Mouse (Mus musculus) stomach, embryonic 15.5 days (tissue): ENCODE measurements around the gene Srgap1. TPM values are rescaled to one million over a fixed set of nuclear protein-coding genes. Genes with fewer than 3 reads are reported as not detected.
"Not testable (repeated sequence)": the region's sequence is repeated elsewhere in the genome, so short reads cannot be mapped to it uniquely, and the experiment has no call there.

Experiments
- ATAC-seq: fragments of 200-750 bp; cut with Nextera tagmentation; 2 replicates; pipeline ENCODE4 v1.8.0; 2017; ENCODE audit warnings: low read depth, moderate number of reproducible peaks, moderate TSS enrichment; ENCODE audit not compliant: insufficient read depth, low FRiP score
- H3K27ac ChIP-seq: fragments of 300-500 bp; sonication (generic); 2 replicates; pipeline ENCODE4 v1.5.1; 2015; ENCODE audit warnings: mild to moderate bottlenecking, inconsistent platforms
- H3K27me3 ChIP-seq: fragments of 300-500 bp; sonication (generic); replicated peaks from 2 replicates; pipeline ENCODE4 v1.6.1; 2015; ENCODE audit warnings: inconsistent platforms
- H3K36me3 ChIP-seq: fragments of 300-500 bp; sonication (generic); 2 replicates; pipeline ENCODE4 v1.6.1; 2015; ENCODE audit warnings: inconsistent platforms
- H3K4me1 ChIP-seq: fragments of 300-500 bp; sonication (generic); 2 replicates; pipeline ENCODE4 v1.6.1; 2015; ENCODE audit warnings: inconsistent platforms
- H3K4me2 ChIP-seq: fragments of 300-500 bp; sonication (generic); 2 replicates; pipeline ENCODE4 v1.6.1; 2015; ENCODE audit warnings: mild to moderate bottlenecking, inconsistent platforms
- H3K4me3 ChIP-seq: fragments of 300-500 bp; sonication (generic); replicated peaks from 2 replicates; pipeline ENCODE4 v1.5.1; 2015; ENCODE audit warnings: inconsistent platforms
- H3K9ac ChIP-seq: fragments of 300-500 bp; sonication (generic); 2 replicates; pipeline ENCODE4 v1.6.1; 2015; ENCODE audit warnings: inconsistent platforms
- H3K9me3 ChIP-seq: fragments of 300-500 bp; sonication (generic); 2 replicates; pipeline ENCODE4 v1.6.1; 2016; ENCODE audit warnings: inconsistent platforms
- WGBS: fragments of 180-500 bp; shearing (Covaris S2); methylation state at CpG from one replicate; pipeline ENCODE4 v1.1.7; 2015; 5-methylcytosine and 5-hydroxymethylcytosine counted together
- polyA plus RNA-seq: library from polyadenylated mRNA; unstranded; fragments of >200 nt; fragmentation: Nextera tagmentation; extraction: Ambion mirVana; gene quantifications from 2 replicates; pipeline ENCODE4 v1.2.1, GENCODE M21; 2015

The Srgap1 gene
- polyA plus RNA-seq, 1 experiment from 2014 or later, result 10.0 TPM

GRCm38 (mm10) chr10:121770624-121771577, 276.2 kb downstream of the Srgap1 start:
- Histone ChIP-seq H3K27me3 (no peaks in the 10 kb centered on the region), H3K9me3 (no peaks in the 10 kb centered on the region), H3K9ac (no peak overlapping the region), H3K4me2 (peak overlapping the region; percentile 33), H3K36me3 (no peaks in the 10 kb centered on the region), H3K4me3 (peak overlapping the region; percentile 8; the same call in 1 of the 2 replicates), H3K27ac (no peak overlapping the region), H3K4me1 (no peaks in the 10 kb centered on the region)
- no peak; the same call in 1 of the 2 replicates for ATAC-seq
- WGBS, result 48% methylated on average over 20 of the region's 20 CpGs

DNA sequence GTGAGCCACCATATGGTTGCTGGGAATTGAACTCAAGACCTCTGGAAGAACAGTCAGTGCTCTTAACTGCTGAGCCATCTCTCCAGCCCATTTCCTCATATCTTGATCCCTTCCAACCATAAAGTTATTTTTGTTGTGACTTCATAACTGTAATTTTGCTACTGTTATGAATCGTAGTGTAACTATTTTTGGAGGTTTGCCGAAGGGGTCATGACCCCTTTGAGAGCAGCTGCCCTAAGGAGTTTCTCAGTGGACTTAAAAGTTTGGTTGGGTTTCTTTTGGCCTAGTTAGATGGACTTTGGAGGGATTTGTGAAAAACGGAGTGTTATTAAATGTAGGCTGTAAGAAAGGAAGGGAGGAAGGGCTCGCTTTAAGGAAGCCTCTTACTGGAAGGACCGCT, 277.4 kb downstream of the Srgap1 start:
- H3K9me3 ChIP-seq, result no peaks in the 10 kb centered on the region
- no peaks in the 10 kb centered on the region for H3K27me3 ChIP-seq
- no peaks in the 10 kb centered on the region for H3K36me3 ChIP-seq
- ATAC-seq, result no peak
- no peak overlapping the region for H3K4me2 ChIP-seq
- no peak overlapping the region for H3K4me3 ChIP-seq
- 76% methylated on average over 5 of the region's 5 CpGs for WGBS
- H3K9ac ChIP-seq, result no peak overlapping the region
- H3K27ac ChIP-seq, result no peak overlapping the region
- H3K4me1 ChIP-seq, result no peaks in the 10 kb centered on the region

DNA sequence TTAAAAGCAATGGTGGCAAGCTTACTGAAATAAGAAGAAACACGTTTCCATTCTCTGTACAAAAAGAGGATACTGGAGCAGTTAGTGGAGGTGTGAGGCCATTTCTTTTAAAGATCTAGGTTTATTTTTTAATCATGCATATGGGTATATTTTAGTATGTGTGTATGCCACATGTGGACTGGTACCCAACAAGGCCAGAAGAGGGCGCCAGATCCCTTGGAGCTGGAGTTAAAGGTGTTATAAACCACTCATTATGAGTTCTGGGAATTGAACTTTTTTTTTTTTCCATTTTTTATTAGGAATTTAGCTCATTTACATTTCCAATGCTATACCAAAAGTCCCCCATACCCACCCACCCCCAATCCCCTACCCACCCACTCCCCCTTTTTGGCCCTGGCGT, 279.8 kb downstream of the Srgap1 start:
- not testable (repeated sequence) for H3K27ac ChIP-seq, H3K4me3 ChIP-seq, ATAC-seq, H3K27me3 ChIP-seq, H3K4me2 ChIP-seq, H3K4me1 ChIP-seq, H3K9me3 ChIP-seq, H3K36me3 ChIP-seq, H3K9ac ChIP-seq
- WGBS, result 85% methylated on average over 3 of the region's 3 CpGs

DNA sequence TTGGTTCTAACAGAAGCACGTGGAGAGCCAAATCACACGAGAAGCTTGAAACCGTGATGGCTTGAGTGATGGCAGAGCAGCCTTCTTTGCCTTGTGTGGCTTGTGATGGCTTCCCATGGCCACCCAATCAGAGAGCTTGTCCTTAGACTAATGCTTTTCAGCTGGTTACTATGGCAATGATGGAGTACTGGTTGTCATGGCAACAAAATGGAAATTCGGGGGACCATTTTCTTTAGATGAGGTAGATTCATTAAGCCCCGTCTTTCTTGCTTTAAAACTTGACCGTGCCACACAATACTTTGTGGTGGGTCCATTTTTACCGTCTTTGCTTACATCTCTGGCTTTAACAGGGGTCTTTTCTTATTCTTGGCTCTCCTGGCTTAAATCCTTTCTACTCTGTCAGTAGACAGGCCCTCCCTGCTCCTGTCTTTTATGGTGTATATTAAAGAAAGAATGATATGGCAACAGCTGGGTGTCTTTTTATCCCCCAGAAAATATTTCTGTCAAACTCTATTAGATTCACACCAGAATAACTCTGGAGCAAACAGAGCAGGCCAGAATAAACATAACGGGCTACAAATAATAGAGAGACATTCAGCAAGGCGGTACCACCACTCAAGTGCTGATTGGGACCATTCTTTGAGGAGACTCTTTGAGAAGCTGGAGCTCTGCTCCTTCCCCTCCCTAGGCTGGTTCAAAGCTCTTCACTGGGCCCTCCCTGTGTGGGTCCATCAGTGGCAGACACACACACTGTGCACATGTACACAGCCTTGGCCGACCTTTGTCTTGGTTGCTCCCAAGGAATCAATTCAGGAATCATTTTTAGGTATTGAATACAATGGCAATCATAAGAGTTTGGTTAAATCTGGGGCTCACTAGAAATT, 281.7 kb downstream of the Srgap1 start:
- 64% methylated on average over 10 of the region's 10 CpGs for WGBS
- Histone ChIP-seq H3K4me2 (no peak overlapping the region), H3K27me3 (no peaks in the 10 kb centered on the region), H3K36me3 (no peaks in the 10 kb centered on the region), H3K9me3 (no peaks in the 10 kb centered on the region), H3K27ac (no peak overlapping the region), H3K9ac (no peak overlapping the region), H3K4me3 (no peak overlapping the region), H3K4me1 (no peaks in the 10 kb centered on the region)
- no peak for ATAC-seq

- Histone ChIP-seq H3K9ac (no peak overlapping the region), H3K4me2 (no peak overlapping the region), H3K36me3 (no peaks in the 10 kb centered on the region), H3K9me3 (no peaks in the 10 kb centered on the region), H3K4me3 (no peak overlapping the region), H3K27me3 (no peaks in the 10 kb centered on the region), H3K27ac (no peak overlapping the region), H3K4me1 (no peaks in the 10 kb centered on the region)
- 80% methylated on average over 13 of the region's 13 CpGs for WGBS
- ATAC-seq, result no peak
These were observed 282.5 kb downstream of the Srgap1 start for GRCm38 (mm10) chr10:121764469-121765173.

- Histone ChIP-seq H3K4me3 (no peak overlapping the region), H3K4me1 (no peaks in the 10 kb centered on the region), H3K9me3 (no peaks in the 10 kb centered on the region), H3K27me3 (no peaks in the 10 kb centered on the region), H3K4me2 (no peak overlapping the region), H3K36me3 (no peaks in the 10 kb centered on the region), H3K27ac (no peak overlapping the region), H3K9ac (no peak overlapping the region)
- WGBS, result 88% methylated on average over 9 of the region's 13 CpGs
- ATAC-seq, result no peak
These were observed 283.9 kb downstream of the Srgap1 start for GRCm38 (mm10) chr10:121763191-121763590.

GRCm38 (mm10) chr10:121762141-121762540, 285.0 kb downstream of the Srgap1 start:
- Histone ChIP-seq H3K27ac (no peak overlapping the region), H3K4me2 (no peak overlapping the region), H3K9me3 (no peaks in the 10 kb centered on the region), H3K36me3 (no peaks in the 10 kb centered on the region), H3K4me3 (no peak overlapping the region), H3K27me3 (no peaks in the 10 kb centered on the region), H3K4me1 (no peaks in the 10 kb centered on the region), H3K9ac (no peak overlapping the region)
- no peak for ATAC-seq
- WGBS, result 72% methylated on average over 9 of the region's 9 CpGs

DNA sequence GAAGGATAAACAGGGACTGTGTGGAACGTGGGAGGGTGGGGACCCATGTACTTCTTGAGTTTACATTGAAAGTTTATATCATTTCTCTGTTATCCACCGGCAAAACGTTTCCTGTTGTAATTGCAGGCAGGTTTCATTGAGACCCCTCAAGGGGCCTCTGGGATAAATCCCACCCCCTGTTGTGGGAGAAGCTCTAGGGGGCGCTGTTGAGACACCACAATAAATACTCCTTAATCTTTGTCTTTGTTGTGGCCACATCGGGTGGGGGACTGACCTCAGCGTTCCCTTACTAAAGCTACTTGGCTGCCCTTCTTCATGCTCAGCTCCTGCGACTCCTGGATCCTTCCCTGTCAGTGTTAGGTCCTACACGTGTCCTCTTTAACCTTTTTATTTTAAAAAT, 288.0 kb downstream of the Srgap1 start:
- Histone ChIP-seq H3K27me3 (no peaks in the 10 kb centered on the region), H3K4me3 (no peak overlapping the region), H3K36me3 (no peaks in the 10 kb centered on the region), H3K9me3 (no peaks in the 10 kb centered on the region), H3K9ac (no peak overlapping the region), H3K27ac (no peak overlapping the region), H3K4me1 (peaks cover 6% of the 10 kb centered on the region), H3K4me2 (no peak overlapping the region)
- no peak for ATAC-seq
- 41% methylated on average over 8 of the region's 8 CpGs for WGBS

GRCm38 (mm10) chr10:121756677-121757076, 290.4 kb downstream of the Srgap1 start:
- H3K4me3 ChIP-seq, result no peak overlapping the region
- no peak overlapping the region for H3K4me2 ChIP-seq
- H3K27ac ChIP-seq, result no peak overlapping the region
- H3K9me3 ChIP-seq, result no peaks in the 10 kb centered on the region
- ATAC-seq, result no peak
- no peak overlapping the region for H3K9ac ChIP-seq
- WGBS, result 78% methylated on average over 4 of the region's 4 CpGs
- peaks cover 6% of the 10 kb centered on the region for H3K4me1 ChIP-seq
- peaks cover 4% of the 10 kb centered on the region; the same call in 1 of the 2 replicates for H3K36me3 ChIP-seq
- no peaks in the 10 kb centered on the region for H3K27me3 ChIP-seq

DNA sequence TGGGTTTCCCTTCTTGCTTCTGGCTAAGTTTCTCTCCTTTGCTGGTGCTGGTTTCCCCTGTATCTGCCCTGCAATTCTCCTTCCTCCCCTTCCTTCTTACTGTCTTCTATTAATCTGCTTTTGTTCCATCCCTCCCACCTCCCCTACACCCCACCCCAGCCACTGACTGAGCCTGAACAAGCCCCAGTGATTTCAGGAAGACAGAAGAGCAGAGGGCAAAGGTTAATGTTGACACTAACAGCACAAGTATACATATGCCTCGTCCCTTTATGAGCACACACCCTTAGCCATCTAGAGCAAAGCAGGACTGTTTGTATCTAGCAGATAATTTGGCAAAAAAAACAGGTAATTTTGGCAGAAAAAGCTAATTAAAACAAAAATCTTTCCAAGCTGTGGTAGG, 291.3 kb downstream of the Srgap1 start:
- H3K4me2 ChIP-seq, result no peak overlapping the region
- peaks cover 6% of the 10 kb centered on the region for H3K4me1 ChIP-seq
- H3K4me3 ChIP-seq, result no peak overlapping the region
- ATAC-seq, result no peak
- WGBS, result 10% methylated on average over 1 of the region's 1 CpGs
- no peak overlapping the region for H3K9ac ChIP-seq
- H3K27ac ChIP-seq, result peak overlapping the region; percentile 44
- H3K36me3 ChIP-seq, result peaks cover 4% of the 10 kb centered on the region; the same call in 1 of the 2 replicates
- no peaks in the 10 kb centered on the region for H3K27me3 ChIP-seq
- H3K9me3 ChIP-seq, result no peaks in the 10 kb centered on the region

- ATAC-seq, result peak; percentile 85
- WGBS, result 62% methylated on average over 5 of the region's 5 CpGs
- H3K9ac ChIP-seq, result no peak overlapping the region
- peaks cover 9% of the 10 kb centered on the region for H3K36me3 ChIP-seq
- H3K27ac ChIP-seq, result no peak overlapping the region
- H3K27me3 ChIP-seq, result no peaks in the 10 kb centered on the region
- peaks cover 6% of the 10 kb centered on the region for H3K4me1 ChIP-seq
- H3K4me2 ChIP-seq, result no peak overlapping the region
- H3K9me3 ChIP-seq, result no peaks in the 10 kb centered on the region
- no peak overlapping the region for H3K4me3 ChIP-seq
These were observed 292.9 kb downstream of the Srgap1 start for GRCm38 (mm10) chr10:121754237-121754636.
